ENCODE assay signal across 15 mouse cellular contexts in genomic region chr6:54690838-54691237, GRCm38 (mm10).
"Had no signal": no experiment of that assay in that cellular context is flagged by ENCODE, and none has a peak within 500 bp of the region (broad histone marks: within the 10 kb centered on the region; RNA-seq: fewer than 3 reads in every experiment).

No protein-coding gene starts in this region.

- H3K9ac ChIP-seq: intestine, embryonic 15.5 days; liver, embryonic 14.5 days; lung, embryonic 15.5 days; neural tube, embryonic 12.5 days; neural tube, embryonic 15.5 days had no signal

- H3K27me3 ChIP-seq: intestine, embryonic 15.5 days; neural tube, embryonic 12.5 days; neural tube, embryonic 15.5 days had no signal

- H3K36me3 ChIP-seq: intestine, embryonic 15.5 days; lung, embryonic 15.5 days had no signal

- ATAC-seq: intestine, embryonic 15.5 days had no signal

- H3K4me3 ChIP-seq: intestine, embryonic 15.5 days; lung, embryonic 15.5 days; megakaryocyte, embryonic 14.5 days; neural tube, embryonic 12.5 days; neural tube, embryonic 15.5 days had no signal

- H3K4me1 ChIP-seq: intestine, embryonic 15.5 days; lung, embryonic 15.5 days; neural tube, embryonic 12.5 days had no signal

- H3K27ac ChIP-seq: intestine, embryonic 15.5 days; kidney, postnatal 0 days; liver, embryonic 14.5 days; lung, embryonic 15.5 days; neural tube, embryonic 12.5 days; neural tube, embryonic 15.5 days had no signal

- H3K4me2 ChIP-seq: intestine, embryonic 15.5 days; lung, embryonic 15.5 days; midbrain, embryonic 11.5 days; neural tube, embryonic 12.5 days; neural tube, embryonic 15.5 days had no signal

- DNase-seq: kidney, adult 8-10 months; lung, adult 18-20 months; lung, postnatal 10 days; lung, postnatal 36 days; midbrain, embryonic 14.5 days; thymus, adult 18-20 months; thymus, postnatal 36 days had no signal

- H3K9me3 ChIP-seq: intestine, embryonic 15.5 days; lung, embryonic 15.5 days; megakaryocyte, embryonic 14.5 days; neural tube, embryonic 12.5 days; neural tube, embryonic 15.5 days had no signal
